Mouse (Mus musculus) NIH3T3 (cell line): ENCODE results near the gene Zfp688.
"Not testable (repeated sequence)": the region's sequence is repeated elsewhere in the genome, so short reads cannot be mapped to it uniquely, and the experiment has no call there.

Source experiments
- DNase-seq: peaks from one replicate; pipeline ENCODE4 v3.0.0-alpha.2; 2012; ENCODE audit warnings: low read depth

Gene Zfp688

GRCm38 (mm10) chr7:127421388-127422191 is at the start of gene Zfp688:
Zfp688 (minus strand) TSS chr7:127422068.
- peak; percentile 94 for DNase-seq

GRCm38 (mm10) chr7:127471646-127472010 is 49.8 kb upstream of the Zfp688 start:
- DNase-seq, result no peak

GRCm38 (mm10) chr7:127470743-127471645 is 49.1 kb upstream of the Zfp688 start:
- peak; percentile 94 for DNase-seq

- DNase-seq, result no peak
These were observed 48.3 kb upstream of the Zfp688 start for GRCm38 (mm10) chr7:127470011-127470715.

- DNase-seq, result no peak
These were observed 44.7 kb upstream of the Zfp688 start for GRCm38 (mm10) chr7:127466606-127467005.

GRCm38 (mm10) chr7:127465670-127466069 is 43.8 kb upstream of the Zfp688 start:
- DNase-seq, result not testable (repeated sequence)

GRCm38 (mm10) chr7:127465191-127465590 is 43.3 kb upstream of the Zfp688 start:
- DNase-seq, result no peak

- DNase-seq, result not testable (repeated sequence)
These were observed 37.4 kb upstream of the Zfp688 start, which contains the start of gene Prr14 for GRCm38 (mm10) chr7:127459311-127459710. Prr14 (plus strand) TSS chr7:127459611.

GRCm38 (mm10) chr7:127458371-127459122 is 36.7 kb upstream of the Zfp688 start:
- DNase-seq, result not testable (repeated sequence)

- DNase-seq, result no peak
These were observed 33.0 kb upstream of the Zfp688 start for GRCm38 (mm10) chr7:127454905-127455304.

- no peak for DNase-seq
These were observed 31.2 kb upstream of the Zfp688 start for GRCm38 (mm10) chr7:127453056-127453455.

- DNase-seq, result no peak
These were observed 28.1 kb upstream of the Zfp688 start for GRCm38 (mm10) chr7:127449966-127450365.

- DNase-seq, result peak; percentile 96
These were observed 26.8 kb upstream of the Zfp688 start, which contains the start of gene Zfp689 for GRCm38 (mm10) chr7:127448521-127449300. Zfp689 (minus strand) TSS chr7:127449158.

GRCm38 (mm10) chr7:127443976-127444375 is 22.1 kb upstream of the Zfp688 start:
- DNase-seq, result no peak

- peak; percentile 36 for DNase-seq
These were observed 15.9 kb upstream of the Zfp688 start for GRCm38 (mm10) chr7:127437724-127438123.

- no peak for DNase-seq
These were observed 13.3 kb upstream of the Zfp688 start for GRCm38 (mm10) chr7:127435206-127435605.

GRCm38 (mm10) chr7:127426354-127426753 is 4.5 kb upstream of the Zfp688 start:
- DNase-seq, result no peak

GRCm38 (mm10) chr7:127425911-127426310 is 4.0 kb upstream of the Zfp688 start:
- no peak for DNase-seq

- DNase-seq, result no peak
These were observed 3.4 kb upstream of the Zfp688 start for GRCm38 (mm10) chr7:127425291-127425690.

- peak; percentile 45 for DNase-seq
These were observed 379 bp upstream of the Zfp688 start for GRCm38 (mm10) chr7:127422247-127422646.
